Mouse (Mus musculus) forebrain, embryonic 14.5 days (tissue): ENCODE results near the gene Nmnat1. TPM values are rescaled to one million over a fixed set of nuclear protein-coding genes. Genes with fewer than 3 reads are reported as not detected.
"Not testable (repeated sequence)": the region's sequence is repeated elsewhere in the genome, so short reads cannot be mapped to it uniquely, and the experiment has no call there.

Experiments used
- ATAC-seq: fragments of 200-750 bp; cut with Nextera tagmentation; 2 replicates; pipeline ENCODE4 v1.8.0; 2017; ENCODE audit warnings: mild to moderate bottlenecking, moderate library complexity
- DNase-seq: peaks from one replicate; pipeline ENCODE4 v3.0.0-alpha.2; 2015; ENCODE audit warnings: low spot score
- H3K27ac ChIP-seq: fragments of 300-500 bp; sonication (generic); 2 replicates; pipeline ENCODE4 v1.5.1; 2014; ENCODE audit warnings: low read depth, mild to moderate bottlenecking, control low read depth, low read length, moderate library complexity
- H3K27me3 ChIP-seq: fragments of 300-500 bp; sonication (generic); replicated peaks from 2 replicates; pipeline ENCODE4 v1.6.1; 2014; ENCODE audit warnings: low read length, control low read depth, mixed read lengths; ENCODE audit not compliant: control insufficient read depth, insufficient read depth
- H3K36me3 ChIP-seq: fragments of 300-500 bp; sonication (generic); 2 replicates; pipeline ENCODE4 v1.6.1; 2014; ENCODE audit warnings: low read length, control low read depth; ENCODE audit not compliant: control insufficient read depth, insufficient read depth
- H3K4me1 ChIP-seq: fragments of 300-500 bp; sonication (generic); 2 replicates; pipeline ENCODE4 v1.6.1; 2014; ENCODE audit warnings: antibody characterized with exemption, low read length, control low read depth; ENCODE audit not compliant: control insufficient read depth, insufficient read depth
- H3K4me2 ChIP-seq: fragments of 300-500 bp; sonication (generic); 2 replicates; pipeline ENCODE4 v1.6.1; 2014; ENCODE audit warnings: mild to moderate bottlenecking, control low read depth, low read length
- H3K4me3 ChIP-seq: fragments of 300-500 bp; sonication (generic); 2 replicates; pipeline ENCODE4 v1.5.1; 2014; ENCODE audit warnings: low read depth, low read length, control low read depth
- H3K9ac ChIP-seq: fragments of 300-500 bp; sonication (generic); 2 replicates; pipeline ENCODE4 v1.6.1; 2014; ENCODE audit warnings: mild to moderate bottlenecking, low read length, control low read depth, moderate library complexity
- H3K9me3 ChIP-seq: fragments of 300-500 bp; sonication (generic); replicated peaks from 2 replicates; pipeline ENCODE4 v1.6.1; 2016; ENCODE audit warnings: low read length, control low read depth, mixed read lengths; ENCODE audit not compliant: control insufficient read depth
- WGBS: fragments of 180-500 bp; shearing (Covaris S2); extraction: QIAGEN DNeasy Blood & Tissue Kit; methylation state at CpG from one replicate; pipeline ENCODE4 v1.1.7; 2014; 5-methylcytosine and 5-hydroxymethylcytosine counted together
- polyA plus RNA-seq: library from polyadenylated mRNA; unstranded; fragments of >200 nt; fragmentation: Nextera tagmentation; extraction: Ambion mirVana; gene quantifications from 2 replicates; pipeline ENCODE4 v1.2.1, GENCODE M21; 2014

Nmnat1 gene
- polyA plus RNA-seq, 1 experiment from 2014 or later = 9.4 TPM

- DNase-seq = no peak
- H3K27me3 ChIP-seq = no peaks in the 10 kb centered on the region
- H3K27ac ChIP-seq = no peak within 1 kb of the TSS
- H3K36me3 ChIP-seq = peaks cover 11% of the 10 kb centered on the region
- H3K9me3 ChIP-seq = no peaks in the 10 kb centered on the region
- H3K4me3 ChIP-seq = no peak within 1 kb of the TSS
- no peak within 1 kb of the TSS for H3K9ac ChIP-seq
- no peak for ATAC-seq
- no peak within 1 kb of the TSS for H3K4me2 ChIP-seq
- WGBS = 90% methylated on average over 11 of the region's 11 CpGs
- H3K4me1 ChIP-seq = no peaks in the 10 kb centered on the region
Measured at GRCm38 (mm10) chr4:149477078-149477477, 7.9 kb downstream of the Nmnat1 start, which contains the start of gene Tmem274. TSS of gene Tmem274 (plus strand) at chr4:149477378.

- Histone ChIP-seq H3K27me3 (no peaks in the 10 kb centered on the region), H3K9ac (no peak overlapping the region), H3K4me2 (no peak overlapping the region), H3K4me3 (no peak overlapping the region), H3K9me3 (no peaks in the 10 kb centered on the region), H3K27ac (no peak overlapping the region), H3K4me1 (no peaks in the 10 kb centered on the region), H3K36me3 (peaks cover 11% of the 10 kb centered on the region)
- ATAC-seq (no peak), DNase-seq (no peak)
- 85% methylated on average over 7 of the region's 7 CpGs for WGBS
Measured at GRCm38 (mm10) chr4:149475096-149475495, 9.9 kb downstream of the Nmnat1 start.

- Histone ChIP-seq H3K36me3 (peaks cover 31% of the 10 kb centered on the region), H3K9me3 (no peaks in the 10 kb centered on the region), H3K4me2 (no peak overlapping the region)
Measured at GRCm38 (mm10) chr4:149469557-149469956, 15.4 kb downstream of the Nmnat1 start.

GRCm38 (mm10) chr4:149463435-149463950 is 21.5 kb downstream of the Nmnat1 start:
- Histone ChIP-seq H3K9me3 (no peaks in the 10 kb centered on the region), H3K36me3 (peaks cover 7% of the 10 kb centered on the region; the same call in 1 of the 2 replicates), H3K9ac (no peak overlapping the region), H3K4me1 (no peaks in the 10 kb centered on the region), H3K27ac (no peak overlapping the region), H3K4me3 (no peak overlapping the region), H3K4me2 (no peak overlapping the region), H3K27me3 (no peaks in the 10 kb centered on the region)
- no peak for DNase-seq
- WGBS = 83% methylated on average over 6 of the region's 6 CpGs
- ATAC-seq = no peak

More at GRCm38 (mm10) chr4:149469557-149469956, 15.4 kb downstream of the Nmnat1 start:
- 94% methylated on average over 3 of the region's 3 CpGs for WGBS
- H3K9ac ChIP-seq = no peak overlapping the region
- no peaks in the 10 kb centered on the region for H3K4me1 ChIP-seq
- no peak overlapping the region for H3K27ac ChIP-seq
- no peak for DNase-seq
- no peak for ATAC-seq
- H3K4me3 ChIP-seq = no peak overlapping the region
- no peaks in the 10 kb centered on the region for H3K27me3 ChIP-seq

- Histone ChIP-seq H3K4me3 (no peak overlapping the region), H3K9ac (no peak overlapping the region), H3K27me3 (no peaks in the 10 kb centered on the region), H3K4me2 (no peak overlapping the region), H3K9me3 (no peaks in the 10 kb centered on the region), H3K36me3 (peaks cover under 1% of the 10 kb centered on the region; the same call in 1 of the 2 replicates), H3K4me1 (no peaks in the 10 kb centered on the region), H3K27ac (no peak overlapping the region)
- 83% methylated on average over 6 of the region's 6 CpGs for WGBS
- no peak for DNase-seq
- ATAC-seq = no peak
Measured at GRCm38 (mm10) chr4:149462305-149462971, 22.6 kb downstream of the Nmnat1 start.

- WGBS = 74% methylated on average over 6 of the region's 7 CpGs
- no peak overlapping the region for H3K4me3 ChIP-seq
- H3K9ac ChIP-seq = no peak overlapping the region
- no peak overlapping the region for H3K4me2 ChIP-seq
- H3K36me3 ChIP-seq = no peaks in the 10 kb centered on the region
- no peaks in the 10 kb centered on the region for H3K27me3 ChIP-seq
- no peaks in the 10 kb centered on the region for H3K4me1 ChIP-seq
- H3K9me3 ChIP-seq = no peaks in the 10 kb centered on the region
- no peak overlapping the region for H3K27ac ChIP-seq
- DNase-seq = no peak
- ATAC-seq = no peak
Measured at GRCm38 (mm10) chr4:149461579-149462304, 23.3 kb downstream of the Nmnat1 start.

GRCm38 (mm10) chr4:149460475-149460874 is 24.5 kb downstream of the Nmnat1 start:
- H3K36me3 ChIP-seq, DNase-seq, H3K27ac ChIP-seq, H3K4me2 ChIP-seq, H3K9ac ChIP-seq, H3K4me1 ChIP-seq, H3K27me3 ChIP-seq, ATAC-seq, H3K9me3 ChIP-seq, H3K4me3 ChIP-seq: not testable (repeated sequence)
- WGBS = 91% methylated on average over 2 of the region's 2 CpGs

- Histone ChIP-seq H3K4me1 (no peaks in the 10 kb centered on the region), H3K36me3 (no peaks in the 10 kb centered on the region), H3K4me3 (no peak overlapping the region), H3K27me3 (no peaks in the 10 kb centered on the region), H3K4me2 (no peak overlapping the region), H3K9me3 (no peaks in the 10 kb centered on the region), H3K27ac (no peak overlapping the region), H3K9ac (no peak overlapping the region)
- DNase-seq (no peak), ATAC-seq (no peak)
- WGBS = 94% methylated on average over 1 of the region's 1 CpGs
Measured at GRCm38 (mm10) chr4:149459425-149459824, 25.6 kb downstream of the Nmnat1 start.

GRCm38 (mm10) chr4:149458526-149458925 is 26.5 kb downstream of the Nmnat1 start:
- Histone ChIP-seq H3K4me2 (no peak overlapping the region), H3K4me3 (no peak overlapping the region), H3K27ac (no peak overlapping the region), H3K4me1 (no peaks in the 10 kb centered on the region), H3K36me3 (no peaks in the 10 kb centered on the region), H3K9ac (no peak overlapping the region), H3K9me3 (no peaks in the 10 kb centered on the region), H3K27me3 (no peaks in the 10 kb centered on the region)
- WGBS = 62% methylated on average over 5 of the region's 5 CpGs
- ATAC-seq (no peak), DNase-seq (no peak)
